Mouse (Mus musculus) ES-Bruce4 (cell line): ENCODE measurements at regions not wholly inside any gene's neighbourhood (a gene's known extent, or its start where the extent isn't known, plus 50 kb on each side); places are given as distances from the start of the nearest gene placed in this dataset.

Experiments
- CTCF ChIP-seq: IDR thresholded peaks from one replicate; pipeline ENCODE4 v1.8.1; 2011; ENCODE audit warnings: low read depth, low read length
- POLR2A ChIP-seq: IDR thresholded peaks from one replicate; pipeline ENCODE4 v1.8.1; 2011; ENCODE audit warnings: low read length; ENCODE audit not compliant: insufficient read depth

DNA sequence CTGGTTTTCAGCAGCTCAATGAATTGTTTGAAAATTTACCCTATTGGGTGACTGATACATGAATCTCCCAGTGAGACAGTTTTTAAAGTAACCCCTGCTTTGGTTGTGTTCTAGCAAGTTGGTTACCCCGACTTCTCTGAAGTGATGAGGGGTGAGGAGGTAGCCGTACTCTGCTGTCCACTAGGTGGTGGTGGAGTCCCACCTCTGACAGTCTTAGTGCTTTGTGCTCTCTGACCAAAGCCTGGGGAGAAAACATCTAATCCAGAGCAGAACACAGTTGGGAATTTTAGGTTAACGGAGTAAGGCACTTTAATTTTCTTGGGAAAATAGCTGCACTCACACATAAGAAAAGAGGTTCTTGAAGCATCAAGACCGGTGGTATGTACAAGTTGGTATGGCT lies 624.1 kb downstream of the Ets1 start:
- peak; percentile 64 for TF ChIP-seq CTCF
- TF ChIP-seq POLR2A = no peak
